Mouse (Mus musculus) gastrocnemius, postnatal 36 days (tissue): ENCODE data around the gene Rassf2. TPM values are rescaled to one million over a fixed set of nuclear protein-coding genes. Genes with fewer than 3 reads are reported as not detected.

Experiments used
- DNase-seq, 2 experiments: peaks; one replicate each; pipeline ENCODE4 v3.0.0; 2022
- intact Hi-C: fragments of 180-260 bp; cut with DNase I; formaldehyde crosslinking; loops from one replicate; pipeline ENCODE4 v1.15.1; 2025
- total RNA-seq, 2 experiments: library from RNA; stranded (reverse); gene quantifications; 2 replicates each; pipeline ENCODE4 v1.2.3; 2021

Rassf2 gene
- total RNA-seq, 2 experiments from 2014 or later, result 5.0 to 5.2 TPM

DNA sequence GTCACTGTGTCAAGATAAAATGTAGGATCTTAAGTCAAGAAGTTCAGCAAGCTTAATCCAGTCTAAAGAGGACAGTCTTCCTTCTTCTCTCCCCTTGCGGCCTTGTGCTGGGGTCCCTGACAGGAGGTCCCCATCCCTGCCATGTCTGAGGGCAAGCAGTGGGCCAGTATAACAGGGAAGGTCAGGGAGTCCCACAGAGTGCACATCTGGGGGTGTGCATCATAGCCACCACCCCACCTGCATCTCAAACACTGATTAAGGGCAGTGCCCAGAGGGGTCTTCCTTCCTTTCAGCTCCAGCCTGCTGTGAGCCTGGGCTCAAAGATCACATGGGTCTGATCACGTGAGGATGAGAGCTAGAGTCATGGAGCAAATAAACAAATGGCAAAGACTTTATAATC, 68.4 kb downstream of the Rassf2 start:
- intact Hi-C loops, result no loop called here

DNA sequence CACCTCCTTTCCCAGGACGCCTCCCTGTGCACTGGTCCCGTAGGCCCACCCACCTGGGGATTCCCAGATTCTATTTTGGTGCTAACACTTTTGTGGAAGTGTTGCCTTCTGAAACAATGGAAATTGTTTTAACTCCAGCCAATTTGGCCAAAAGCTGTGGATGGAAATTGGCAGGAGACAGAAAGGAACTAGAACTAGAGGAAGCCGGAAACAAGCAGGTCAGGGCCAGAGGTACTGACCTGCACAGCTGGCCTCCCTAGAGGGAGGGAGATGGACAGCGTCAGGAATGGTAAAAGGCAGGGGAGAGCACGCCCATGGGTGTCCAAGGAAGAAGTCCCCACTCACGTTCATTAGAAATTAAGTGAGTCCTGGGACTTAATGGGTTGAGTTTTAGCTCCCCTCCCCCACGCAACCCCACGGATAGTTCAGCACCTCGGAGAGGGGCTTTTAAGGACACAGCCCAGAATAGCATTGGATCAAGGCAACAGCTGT, 72.3 kb downstream of the Rassf2 start:
- intact Hi-C loops, result no loop called here
- no peak for DNase-seq

More for the DNA sequence above, 68.4 kb downstream of the Rassf2 start:
- DNase-seq, result no peak

DNA sequence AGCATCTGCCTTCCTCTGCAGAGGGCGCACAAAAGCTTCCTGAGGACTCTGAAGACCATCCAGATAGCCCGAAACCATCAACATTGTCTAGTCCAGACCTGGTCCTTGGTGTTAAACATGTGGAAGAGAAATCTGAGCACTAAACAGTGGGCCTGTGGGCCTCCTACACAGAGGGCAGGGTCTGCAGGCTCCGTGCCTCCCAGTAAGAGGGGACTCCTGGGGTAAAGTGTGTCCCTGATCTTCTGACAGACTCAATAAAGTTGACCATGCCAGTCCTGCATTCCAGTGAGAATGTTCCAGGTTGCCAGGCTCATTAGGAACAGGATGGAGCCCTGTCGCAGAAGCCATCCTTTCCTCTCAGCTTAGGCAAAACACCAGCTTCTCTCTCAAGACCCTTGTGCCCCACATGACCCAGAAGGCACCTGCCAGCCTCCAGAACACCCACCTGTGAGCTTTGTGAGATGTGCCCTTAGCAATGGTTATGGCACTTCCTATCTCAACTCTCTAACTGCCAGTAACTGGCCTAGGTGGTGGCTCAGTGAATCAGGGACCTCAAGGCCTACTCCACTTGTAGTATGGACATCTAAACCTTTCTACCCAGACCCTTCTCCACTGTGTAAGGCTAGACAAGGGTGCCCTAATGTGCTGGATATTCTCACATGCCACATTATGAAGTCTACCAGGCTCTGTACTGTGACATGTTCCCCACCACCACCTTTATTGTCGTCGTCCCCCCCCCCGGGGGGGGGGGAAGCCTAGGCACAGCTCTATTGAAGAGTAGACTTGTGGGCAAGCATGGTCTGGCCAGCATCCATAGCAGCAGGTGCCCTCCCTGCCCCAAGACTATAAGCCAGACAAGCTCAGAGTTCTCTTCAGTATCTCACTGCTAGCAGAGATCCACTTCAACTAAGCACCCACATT, 73.5 kb downstream of the Rassf2 start:
- no peak for DNase-seq
- intact Hi-C loops, result no loop called here

DNA sequence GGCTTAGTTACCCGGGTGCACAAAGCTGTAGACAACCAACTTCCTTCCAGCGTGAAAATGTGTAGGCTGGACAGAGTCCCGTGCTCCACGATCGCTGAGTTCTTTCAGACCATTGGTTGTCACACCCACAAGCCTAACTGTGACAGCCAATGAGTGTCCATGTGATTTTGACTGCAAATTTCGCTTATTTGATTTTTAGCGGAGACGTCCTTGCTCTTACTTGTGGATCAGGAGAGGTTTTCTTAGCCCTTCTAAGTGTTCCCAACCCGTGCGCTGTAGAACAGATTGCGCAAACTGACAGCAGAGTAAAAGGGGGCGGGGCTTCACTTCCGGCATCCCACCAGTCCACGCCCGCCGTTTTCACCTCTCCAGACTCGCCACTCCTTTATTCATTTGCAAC, 74.8 kb downstream of the Rassf2 start:
- intact Hi-C loops, result no loop called here
- no peak for DNase-seq

DNA sequence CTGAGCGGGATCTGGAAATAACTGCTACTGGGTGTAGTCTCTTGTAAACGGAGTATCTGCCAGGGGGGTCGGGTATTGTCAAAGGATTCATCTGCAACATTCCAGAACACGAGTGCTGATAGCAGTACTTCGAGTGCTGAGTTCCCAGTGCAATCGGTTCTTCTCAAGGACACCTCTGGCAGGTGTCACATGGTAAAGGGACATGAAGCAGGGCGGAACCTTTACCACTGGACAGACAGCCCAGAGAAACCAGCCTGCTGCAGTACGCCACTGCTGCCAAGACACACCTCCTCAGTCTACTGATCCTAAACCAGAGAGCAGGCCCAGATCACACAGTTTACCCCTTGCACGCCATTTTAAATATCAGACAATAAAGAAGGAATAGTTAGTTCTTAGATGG, 75.2 kb downstream of the Rassf2 start:
- intact Hi-C loops, result no loop called here
- no peak for DNase-seq

DNA sequence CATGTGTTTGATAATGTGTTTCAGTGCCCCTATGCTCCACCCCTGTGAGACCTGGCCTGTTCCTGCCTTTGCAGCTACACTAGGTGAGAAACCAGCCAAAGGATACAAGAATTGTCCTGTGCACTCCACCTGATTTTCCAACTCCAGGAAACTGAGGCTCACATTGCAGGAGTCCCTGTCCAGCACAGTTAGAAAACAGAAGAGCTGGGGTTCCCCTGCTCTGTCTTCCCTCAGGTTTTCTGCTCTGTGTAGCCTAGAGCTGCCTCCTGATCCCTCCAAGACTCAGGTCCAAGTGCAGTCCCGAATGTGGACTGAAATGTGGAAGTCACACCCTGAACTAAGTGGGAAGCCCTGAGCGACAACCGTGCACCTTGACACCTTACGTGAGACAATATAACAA, 76.3 kb downstream of the Rassf2 start:
- intact Hi-C loops, result no loop called here
- no peak for DNase-seq

DNA sequence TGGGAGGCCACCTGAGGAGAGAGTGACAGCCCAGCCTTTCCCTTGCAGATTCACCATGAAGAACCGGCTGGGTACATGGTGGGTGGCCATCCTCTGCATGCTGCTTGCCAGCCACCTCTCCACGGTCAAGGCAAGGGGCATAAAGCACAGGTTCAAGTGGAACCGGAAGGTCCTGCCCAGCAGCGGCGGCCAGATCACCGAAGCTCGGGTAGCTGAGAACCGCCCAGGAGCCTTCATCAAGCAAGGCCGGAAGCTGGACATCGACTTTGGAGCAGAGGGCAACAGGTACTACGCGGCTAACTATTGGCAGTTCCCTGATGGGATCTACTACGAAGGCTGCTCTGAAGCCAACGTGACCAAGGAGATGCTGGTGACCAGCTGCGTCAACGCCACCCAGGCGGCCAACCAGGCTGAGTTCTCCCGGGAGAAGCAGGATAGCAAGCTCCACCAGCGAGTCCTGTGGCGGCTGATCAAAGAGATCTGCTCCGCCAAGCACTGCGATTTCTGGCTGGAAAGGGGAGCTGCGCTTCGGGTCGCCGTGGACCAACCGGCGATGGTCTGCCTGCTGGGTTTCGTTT, 77.0 kb downstream of the Rassf2 start:
- intact Hi-C loops, result no loop called here
- DNase-seq, result no peak

DNA sequence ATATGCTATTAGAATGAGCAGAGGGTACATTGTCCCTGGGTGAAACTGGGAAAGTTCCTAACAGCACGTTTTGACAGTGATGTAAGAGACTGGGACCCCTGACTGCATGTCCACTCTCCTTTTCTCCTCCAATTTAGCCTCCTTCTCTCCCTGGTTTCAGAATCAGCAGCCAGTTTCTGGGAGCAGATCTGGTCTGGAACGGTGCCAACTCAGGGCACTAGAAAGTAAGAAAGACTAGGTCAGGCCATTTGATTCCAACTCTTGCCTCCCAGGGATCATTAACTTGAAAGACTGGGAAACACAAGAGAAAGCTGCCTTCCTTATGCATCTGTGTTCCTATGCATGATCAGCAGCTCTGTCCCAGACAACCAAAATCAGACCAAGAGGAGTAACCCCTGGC, 77.6 kb downstream of the Rassf2 start:
- intact Hi-C loops, result no loop called here
- DNase-seq, result no peak

DNA sequence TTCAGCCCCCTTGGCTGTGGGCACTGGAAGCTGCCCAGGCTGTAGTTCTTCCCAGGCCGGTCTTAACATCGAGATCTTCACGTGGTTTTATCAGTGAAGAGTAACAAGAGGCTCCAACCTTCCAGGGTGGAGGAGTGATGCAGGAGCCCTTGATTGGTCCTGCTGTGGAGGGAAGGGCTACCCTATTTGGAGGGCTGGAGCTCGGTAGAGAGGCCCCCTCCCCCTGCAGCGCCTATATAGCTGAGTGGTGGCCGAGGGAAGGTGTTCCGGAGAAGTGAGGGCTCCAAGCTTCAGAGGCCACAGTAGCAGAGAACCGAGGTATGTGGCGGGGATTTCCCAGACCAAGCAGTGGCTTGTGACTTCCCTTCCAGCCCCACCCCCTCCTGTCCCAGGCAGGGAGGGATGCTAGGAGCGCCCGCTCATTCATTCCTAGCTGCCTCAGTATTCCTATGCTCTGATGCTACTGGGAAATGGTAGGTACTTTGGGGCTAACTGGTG, 79.4 kb downstream of the Rassf2 start, which contains the start of gene Prnd:
Gene Prnd, plus strand, starts transcription at position 264 of the 498 bp plus-strand sequence.
- DNase-seq, result no peak
- intact Hi-C loops, result no loop called here

DNA sequence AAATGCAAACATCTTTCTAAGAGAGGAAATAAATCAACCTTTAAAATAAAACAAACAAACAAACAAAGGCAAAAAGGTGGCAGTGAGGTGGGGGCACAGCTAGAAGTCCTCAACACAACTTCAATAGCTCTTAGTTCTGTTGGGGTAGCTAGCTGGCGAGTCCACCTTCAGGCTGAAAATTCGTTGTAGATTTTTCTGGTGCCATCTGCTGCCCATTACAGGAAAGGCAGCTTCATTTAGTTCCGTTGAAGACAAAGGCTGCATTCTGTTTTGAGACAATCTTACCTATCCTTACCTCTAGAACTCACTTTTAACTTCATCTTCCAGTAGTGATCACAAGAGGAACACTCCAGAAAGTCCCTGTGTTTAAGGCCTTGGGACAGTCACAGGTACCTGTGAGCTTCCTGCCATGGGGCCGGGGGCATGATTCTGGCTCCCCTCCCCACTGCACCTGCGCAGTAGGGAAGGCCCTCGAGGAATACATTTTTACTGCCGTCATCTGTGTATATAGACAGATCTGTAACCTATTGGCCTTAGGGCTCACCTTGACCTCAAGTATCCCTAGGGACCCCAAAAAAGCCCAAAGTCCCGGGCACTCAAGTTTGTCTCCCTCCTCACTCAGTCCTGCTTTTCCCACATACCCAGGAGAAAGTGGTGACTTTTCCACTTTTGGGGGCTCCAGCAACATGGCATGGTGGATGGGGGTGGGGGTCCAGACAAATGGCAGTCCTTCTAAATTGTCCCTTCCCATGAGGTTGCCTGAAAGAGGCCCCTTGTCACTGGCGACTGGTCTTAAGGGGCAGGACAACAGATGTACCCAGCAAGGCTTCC, 80.1 kb downstream of the Rassf2 start:
- intact Hi-C loops, result loop anchor here (2.0 to 10.0 kb wide), 2 partner anchors 127 to 405 kb away; no protein-coding TSS in a partner anchor
- no peak for DNase-seq

DNA sequence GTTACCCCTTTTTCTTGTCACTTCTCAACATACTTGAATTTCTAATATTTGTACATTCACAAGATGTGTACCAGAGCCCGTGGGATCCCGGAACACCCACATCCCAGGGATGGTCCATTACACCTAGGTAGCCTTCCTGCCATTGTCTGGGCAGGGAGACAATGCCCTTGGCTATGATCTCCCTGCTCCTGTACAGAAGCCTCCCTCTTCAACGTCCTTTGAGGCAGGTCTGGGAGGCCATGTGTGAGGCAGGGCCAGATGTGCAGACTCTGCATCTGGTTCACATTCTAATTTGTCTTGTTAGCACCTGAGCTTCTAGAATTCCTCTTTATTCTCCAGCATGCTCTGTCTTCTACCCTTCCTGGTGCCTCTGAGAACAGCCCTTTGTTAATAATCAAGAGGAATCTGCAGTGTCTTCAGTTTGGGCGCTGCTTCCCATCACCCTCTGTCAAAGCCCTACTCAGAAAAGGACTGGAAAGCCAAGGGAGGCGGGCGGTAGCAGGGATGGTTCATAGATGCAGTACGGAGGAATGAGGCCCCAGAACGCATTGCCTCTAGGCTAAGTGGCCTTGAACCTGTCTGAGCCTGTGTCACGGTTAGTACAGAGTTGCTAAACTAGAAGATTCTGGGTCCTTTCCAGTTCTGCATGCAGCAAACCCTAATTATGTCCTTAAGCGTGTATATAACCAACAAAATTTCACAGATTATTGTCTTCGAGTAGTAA, 81.0 kb downstream of the Rassf2 start:
- intact Hi-C loops, result loop anchor here (2.0 to 10.0 kb wide), 2 partner anchors 126 to 404 kb away; no protein-coding TSS in a partner anchor
- no peak for DNase-seq

DNA sequence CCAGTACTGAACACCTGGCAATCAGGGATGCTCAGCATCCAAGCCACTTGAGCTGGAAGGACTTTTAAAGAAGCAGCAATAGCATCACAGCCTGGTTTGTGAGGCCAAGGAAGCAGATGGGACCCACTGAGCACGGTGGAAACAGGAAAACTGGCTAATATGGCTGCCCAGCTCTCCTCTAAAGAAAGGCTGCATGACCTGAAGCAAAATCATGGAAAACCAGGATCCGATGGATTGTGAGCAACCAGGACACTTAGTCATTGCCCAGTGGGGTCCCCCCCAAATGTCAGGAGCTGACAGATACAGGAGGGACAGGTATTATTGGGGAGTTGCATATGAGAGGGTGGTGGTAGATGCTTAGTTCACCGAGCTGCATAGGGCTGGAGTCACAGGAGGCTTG, 81.9 kb downstream of the Rassf2 start:
- no peak for DNase-seq
- intact Hi-C loops, result loop anchor here (2.0 to 10.0 kb wide), 2 partner anchors 125 to 403 kb away; no protein-coding TSS in a partner anchor

DNA sequence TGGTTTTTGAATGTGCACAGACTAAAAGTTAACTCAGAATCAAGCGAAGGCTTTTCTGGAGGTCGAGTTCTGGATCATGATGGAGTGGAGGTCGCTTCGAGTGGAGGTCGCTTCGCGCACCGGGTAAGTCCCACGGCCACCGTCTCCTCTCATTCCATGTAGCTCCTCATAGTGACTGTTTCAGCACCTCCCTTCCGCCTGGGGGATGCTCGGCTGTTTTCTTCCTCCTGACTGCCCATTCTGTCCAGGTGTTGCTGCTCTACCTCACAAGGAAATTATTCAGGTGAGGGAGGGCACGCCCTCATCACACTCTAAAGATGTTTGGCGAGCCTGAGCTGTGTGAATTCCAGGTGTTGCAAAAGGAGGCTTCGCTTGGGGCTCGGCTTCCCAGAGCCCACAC, 83.7 kb downstream of the Rassf2 start:
- no peak for DNase-seq
- intact Hi-C loops, result loop anchor here (10.0 kb wide), 1 partner anchor 402 kb away; no protein-coding TSS in a partner anchor

DNA sequence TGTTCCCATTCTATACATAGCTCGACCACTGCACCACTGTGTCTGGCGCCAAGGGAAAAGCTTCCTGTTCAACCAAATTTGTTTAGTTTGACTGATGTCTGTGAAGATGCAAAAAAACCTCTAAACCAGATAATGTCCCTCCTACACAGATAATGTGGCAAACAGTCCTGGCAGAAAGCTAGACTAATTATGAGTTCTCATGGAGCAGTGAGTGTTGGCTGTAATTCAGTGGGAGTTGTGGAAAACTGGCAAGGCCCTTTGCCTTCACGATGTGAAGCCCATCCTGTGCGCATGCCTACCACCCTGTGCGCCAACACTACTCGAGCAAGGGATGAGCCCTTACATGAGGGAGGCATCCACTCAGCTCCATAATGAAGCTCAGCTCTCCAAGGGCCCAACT, 84.3 kb downstream of the Rassf2 start:
- intact Hi-C loops, result loop anchor here (10.0 kb wide), 1 partner anchor 401 kb away; no protein-coding TSS in a partner anchor
- no peak for DNase-seq

DNA sequence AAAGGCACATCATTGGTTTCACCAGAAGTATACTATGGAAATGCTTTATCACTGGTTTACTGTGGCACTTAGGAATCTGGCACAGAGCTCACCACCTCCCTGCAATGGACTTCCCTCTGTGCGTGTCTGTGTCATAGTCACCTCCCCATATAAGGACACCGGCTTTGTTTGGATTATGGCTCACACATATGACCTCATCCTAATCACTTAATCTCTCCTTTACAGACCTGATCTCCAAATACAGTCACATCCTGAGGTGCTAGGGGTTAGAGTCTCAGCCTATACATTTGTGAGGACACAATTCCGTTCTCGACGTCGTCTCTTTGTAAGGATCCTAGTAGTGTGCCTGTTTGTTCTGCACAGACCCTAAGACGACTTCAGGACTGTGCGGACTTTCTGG, 84.8 kb downstream of the Rassf2 start:
- DNase-seq, result no peak
- intact Hi-C loops, result loop anchor here (10.0 kb wide), 1 partner anchor 400 kb away; no protein-coding TSS in a partner anchor

DNA sequence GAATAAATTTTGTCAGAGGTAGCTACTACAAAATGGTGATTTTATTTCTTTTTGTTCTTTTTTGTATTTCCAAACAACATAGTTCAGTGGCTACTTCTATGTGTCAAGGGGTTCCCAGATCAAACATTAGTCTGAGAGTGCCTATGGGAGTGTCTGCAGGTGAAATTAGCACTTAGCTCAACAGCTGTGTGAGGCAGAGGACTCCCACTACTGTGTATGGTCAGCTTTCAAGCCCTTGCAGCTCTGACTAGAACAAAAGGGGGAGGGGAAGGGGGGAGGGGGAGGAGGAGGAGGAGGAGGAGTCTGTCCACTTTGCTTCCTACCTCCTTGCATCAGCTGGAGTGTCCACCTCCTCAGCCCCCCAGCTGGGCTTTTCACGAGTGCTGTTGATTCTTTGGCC, 85.7 kb downstream of the Rassf2 start:
- DNase-seq, result no peak
- intact Hi-C loops, result loop anchor here (10.0 kb wide), 1 partner anchor 400 kb away; no protein-coding TSS in a partner anchor

DNA sequence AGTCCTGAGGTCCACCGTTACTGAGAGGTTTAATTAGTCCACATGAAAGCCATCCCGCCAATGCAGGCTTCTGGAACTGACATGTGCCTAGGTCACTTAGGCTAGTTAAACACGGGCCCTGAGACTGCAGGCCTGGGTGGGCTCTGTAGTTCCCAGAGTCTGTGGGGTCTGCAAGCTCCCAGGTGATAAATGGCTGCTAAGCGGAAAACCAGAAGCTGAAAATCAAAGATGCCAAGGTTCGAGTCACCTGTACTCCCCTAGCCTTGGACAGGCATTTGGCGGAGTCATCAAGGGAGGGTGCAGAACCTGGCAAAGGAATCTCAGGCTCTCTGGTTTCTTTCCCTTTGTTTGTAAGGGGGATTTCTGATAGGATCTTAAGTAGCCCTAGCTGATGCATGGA, 88.6 kb downstream of the Rassf2 start:
- DNase-seq, result no peak
- intact Hi-C loops, result loop anchor here (10.0 kb wide), 1 partner anchor 397 kb away; no protein-coding TSS in a partner anchor

DNA sequence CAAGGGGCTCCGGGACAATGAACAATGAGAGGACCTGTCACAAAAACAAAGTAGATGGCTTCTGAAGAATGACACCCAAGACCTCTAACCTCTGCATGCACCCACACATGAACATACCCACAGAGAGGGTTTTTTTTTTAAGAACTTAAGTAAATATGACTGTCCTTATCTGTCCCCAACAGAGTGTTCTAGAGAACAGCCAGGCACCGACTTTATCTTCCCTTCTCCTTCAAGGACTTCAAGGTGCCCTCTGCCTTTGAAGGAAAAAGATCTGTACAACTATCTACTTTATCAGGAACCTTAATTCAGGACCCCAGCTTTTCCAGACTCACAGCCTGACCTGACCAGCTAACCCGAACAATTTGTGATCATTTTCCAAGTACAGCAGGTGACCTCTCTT, 89.6 kb downstream of the Rassf2 start:
- DNase-seq, result no peak
- intact Hi-C loops, result loop anchor here (10.0 kb wide), 1 partner anchor 396 kb away; no protein-coding TSS in a partner anchor
